Mouse (Mus musculus) forebrain, embryonic 14.5 days (tissue): ENCODE measurements around the gene Chrng. TPM values are rescaled to one million over a fixed set of nuclear protein-coding genes. Genes with fewer than 3 reads are reported as not detected.

Experiments used
- ATAC-seq: fragments of 200-750 bp; cut with Nextera tagmentation; 2 replicates; pipeline ENCODE4 v1.8.0; 2017; ENCODE audit warnings: mild to moderate bottlenecking, moderate library complexity
- DNase-seq: peaks from one replicate; pipeline ENCODE4 v3.0.0-alpha.2; 2015; ENCODE audit warnings: low spot score
- H3K27ac ChIP-seq: fragments of 300-500 bp; sonication (generic); 2 replicates; pipeline ENCODE4 v1.5.1; 2014; ENCODE audit warnings: low read depth, mild to moderate bottlenecking, control low read depth, low read length, moderate library complexity
- H3K27me3 ChIP-seq: fragments of 300-500 bp; sonication (generic); replicated peaks from 2 replicates; pipeline ENCODE4 v1.6.1; 2014; ENCODE audit warnings: low read length, control low read depth, mixed read lengths; ENCODE audit not compliant: control insufficient read depth, insufficient read depth
- H3K36me3 ChIP-seq: fragments of 300-500 bp; sonication (generic); 2 replicates; pipeline ENCODE4 v1.6.1; 2014; ENCODE audit warnings: low read length, control low read depth; ENCODE audit not compliant: control insufficient read depth, insufficient read depth
- H3K4me1 ChIP-seq: fragments of 300-500 bp; sonication (generic); 2 replicates; pipeline ENCODE4 v1.6.1; 2014; ENCODE audit warnings: antibody characterized with exemption, low read length, control low read depth; ENCODE audit not compliant: control insufficient read depth, insufficient read depth
- H3K4me2 ChIP-seq: fragments of 300-500 bp; sonication (generic); 2 replicates; pipeline ENCODE4 v1.6.1; 2014; ENCODE audit warnings: mild to moderate bottlenecking, control low read depth, low read length
- H3K4me3 ChIP-seq: fragments of 300-500 bp; sonication (generic); 2 replicates; pipeline ENCODE4 v1.5.1; 2014; ENCODE audit warnings: low read depth, low read length, control low read depth
- H3K9ac ChIP-seq: fragments of 300-500 bp; sonication (generic); 2 replicates; pipeline ENCODE4 v1.6.1; 2014; ENCODE audit warnings: mild to moderate bottlenecking, low read length, control low read depth, moderate library complexity
- H3K9me3 ChIP-seq: fragments of 300-500 bp; sonication (generic); replicated peaks from 2 replicates; pipeline ENCODE4 v1.6.1; 2016; ENCODE audit warnings: low read length, control low read depth, mixed read lengths; ENCODE audit not compliant: control insufficient read depth
- WGBS: fragments of 180-500 bp; shearing (Covaris S2); extraction: QIAGEN DNeasy Blood & Tissue Kit; methylation state at CpG from one replicate; pipeline ENCODE4 v1.1.7; 2014; 5-methylcytosine and 5-hydroxymethylcytosine counted together
- polyA plus RNA-seq: library from polyadenylated mRNA; unstranded; fragments of >200 nt; fragmentation: Nextera tagmentation; extraction: Ambion mirVana; gene quantifications from 2 replicates; pipeline ENCODE4 v1.2.1, GENCODE M21; 2014

Chrng gene
- polyA plus RNA-seq, 1 experiment from 2014 or later: not detected

GRCm38 (mm10) chr1:87230606-87231005 lies 26.1 kb downstream of the Chrng start:
- Histone ChIP-seq H3K4me3 (no peak overlapping the region), H3K9me3 (no peaks in the 10 kb centered on the region), H3K36me3 (peaks cover 96% of the 10 kb centered on the region), H3K9ac (no peak overlapping the region), H3K27me3 (no peaks in the 10 kb centered on the region), H3K27ac (no peak overlapping the region), H3K4me1 (no peaks in the 10 kb centered on the region), H3K4me2 (no peak overlapping the region)
- 71% methylated on average over 5 of the region's 5 CpGs for whole genome bisulfite sequencing
- ATAC-seq (no peak), DNase-seq (no peak)

GRCm38 (mm10) chr1:87232197-87232596 lies 27.7 kb downstream of the Chrng start:
- Histone ChIP-seq H3K27ac (no peak overlapping the region), H3K9ac (no peak overlapping the region), H3K36me3 (peaks cover 95% of the 10 kb centered on the region), H3K4me1 (no peaks in the 10 kb centered on the region), H3K27me3 (no peaks in the 10 kb centered on the region), H3K4me2 (no peak overlapping the region), H3K9me3 (no peaks in the 10 kb centered on the region), H3K4me3 (no peak overlapping the region)
- ATAC-seq (no peak), DNase-seq (no peak)
- 77% methylated on average over 7 of the region's 7 CpGs for WGBS

- H3K36me3 ChIP-seq: peaks cover 55% of the 10 kb centered on the region
- no peak overlapping the region for H3K9ac ChIP-seq
- no peaks in the 10 kb centered on the region for H3K4me1 ChIP-seq
- WGBS: 85% methylated on average over 8 of the region's 8 CpGs
- no peak for ATAC-seq
- H3K4me2 ChIP-seq: no peak overlapping the region
- no peaks in the 10 kb centered on the region for H3K27me3 ChIP-seq
- no peak overlapping the region for H3K27ac ChIP-seq
- no peak for DNase-seq
- no peaks in the 10 kb centered on the region for H3K9me3 ChIP-seq
- no peak overlapping the region for H3K4me3 ChIP-seq
These were observed 34.6 kb downstream of the Chrng start for GRCm38 (mm10) chr1:87239056-87239455.

DNA sequence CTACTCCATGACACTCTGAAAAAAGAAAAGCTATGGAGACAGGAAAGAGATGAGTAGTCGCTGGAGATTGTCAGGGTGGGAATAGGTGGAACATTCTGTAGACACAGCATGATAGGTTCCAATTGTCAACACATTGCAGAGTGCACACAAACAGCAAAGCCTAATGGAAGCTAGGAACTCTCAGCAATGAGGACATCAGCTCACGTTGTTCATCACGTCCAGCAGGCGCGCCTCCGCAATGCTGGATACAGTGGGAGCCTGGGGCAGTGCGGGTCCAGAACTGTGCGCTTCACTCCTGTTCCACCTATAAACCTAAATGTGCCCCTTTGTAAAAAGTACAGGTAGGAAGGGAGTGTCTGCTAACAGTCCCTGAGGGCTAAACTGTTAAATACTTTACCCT lies 38.6 kb downstream of the Chrng start:
- H3K4me3 ChIP-seq: no peak overlapping the region

DNA sequence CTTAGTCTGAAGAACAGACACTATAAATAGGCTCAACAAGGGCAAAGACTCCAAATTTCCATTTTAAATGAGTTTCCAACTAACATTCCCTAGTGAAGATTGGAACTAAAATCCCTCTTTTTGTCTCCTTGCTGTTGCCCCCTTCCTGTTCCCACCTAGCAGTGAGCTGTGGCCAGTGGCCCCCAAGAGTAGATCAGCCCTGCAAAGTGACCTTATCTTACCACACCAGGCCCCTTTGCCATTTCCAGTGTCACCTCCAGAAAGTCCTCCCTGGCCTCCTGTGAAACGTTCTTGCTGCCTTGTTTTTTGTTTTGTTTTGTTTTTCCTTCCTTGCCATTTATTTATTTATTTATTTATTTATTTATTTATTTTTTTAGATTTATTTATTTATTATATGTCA lies 41.0 kb downstream of the Chrng start:
- H3K4me3 ChIP-seq: no peak overlapping the region
- H3K9ac ChIP-seq: no peak overlapping the region
- WGBS: 47% methylated on average over 1 of the region's 1 CpGs
- H3K27ac ChIP-seq: no peak overlapping the region
- H3K4me1 ChIP-seq: no peaks in the 10 kb centered on the region
- H3K4me2 ChIP-seq: no peak overlapping the region
- no peaks in the 10 kb centered on the region for H3K27me3 ChIP-seq
- H3K9me3 ChIP-seq: no peaks in the 10 kb centered on the region
- DNase-seq (no peak), ATAC-seq (no peak)
- no peaks in the 10 kb centered on the region for H3K36me3 ChIP-seq

More for the DNA sequence above, 38.6 kb downstream of the Chrng start:
- H3K36me3 ChIP-seq: peaks cover 19% of the 10 kb centered on the region
- no peaks in the 10 kb centered on the region for H3K9me3 ChIP-seq
- ATAC-seq (no peak), DNase-seq (no peak)
- no peaks in the 10 kb centered on the region for H3K4me1 ChIP-seq
- H3K4me2 ChIP-seq: no peak overlapping the region
- H3K27ac ChIP-seq: no peak overlapping the region
- no peak overlapping the region for H3K9ac ChIP-seq
- H3K27me3 ChIP-seq: no peaks in the 10 kb centered on the region
- WGBS: 91% methylated on average over 8 of the region's 8 CpGs

DNA sequence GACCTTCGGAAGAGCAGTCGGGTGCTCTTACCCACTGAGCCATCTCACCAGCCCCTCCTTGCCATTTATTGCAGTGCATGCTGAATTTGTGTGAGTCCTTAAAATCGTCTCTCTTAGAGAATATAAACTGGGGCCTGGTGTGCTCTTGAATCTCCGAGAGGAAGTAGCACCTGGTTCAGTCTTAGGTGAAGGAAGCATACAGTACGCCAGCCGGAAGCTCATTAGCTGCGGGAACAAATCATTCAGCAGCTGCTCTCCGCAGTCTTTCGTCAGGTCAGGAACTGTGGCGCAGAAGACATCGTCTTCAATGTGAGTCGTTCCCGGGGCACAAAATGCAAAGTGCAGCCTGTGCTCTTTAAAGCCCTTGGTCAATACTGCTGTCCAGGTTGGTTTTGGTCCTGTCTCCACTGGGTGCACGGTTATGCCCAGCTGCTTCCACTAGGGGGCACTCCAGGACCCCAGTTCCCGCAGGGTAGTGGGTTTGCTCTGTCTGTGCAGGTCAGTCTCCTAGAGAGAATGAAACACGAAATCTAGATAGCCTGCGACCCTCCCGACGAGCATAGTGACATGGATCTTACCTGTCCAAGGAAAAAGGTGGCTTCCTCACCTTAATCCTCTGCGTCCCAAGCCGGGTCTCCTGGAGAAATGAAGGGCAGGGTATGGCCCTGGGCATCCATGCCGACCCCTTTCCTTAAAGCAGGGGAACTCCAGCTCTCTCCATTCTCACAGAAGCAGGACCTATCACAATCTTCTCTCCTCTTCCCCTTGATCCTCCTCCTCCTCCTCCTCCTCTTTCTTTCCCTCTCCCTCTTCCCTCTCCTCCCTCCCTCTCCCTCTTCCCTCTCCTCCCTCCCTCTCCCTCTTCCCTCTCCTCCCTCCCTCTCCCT lies 41.7 kb downstream of the Chrng start:
- H3K4me1 ChIP-seq: no peaks in the 10 kb centered on the region
- no peak overlapping the region for H3K27ac ChIP-seq
- no peaks in the 10 kb centered on the region for H3K9me3 ChIP-seq
- peak; percentile 90 for ATAC-seq
- H3K36me3 ChIP-seq: no peaks in the 10 kb centered on the region
- no peak overlapping the region for H3K4me3 ChIP-seq
- no peaks in the 10 kb centered on the region for H3K27me3 ChIP-seq
- DNase-seq: peak; percentile 79
- peak overlapping the region; percentile 24; the same call in 1 of the 2 replicates for H3K4me2 ChIP-seq
- 31% methylated on average over 22 of the region's 22 CpGs for WGBS
- no peak overlapping the region for H3K9ac ChIP-seq

GRCm38 (mm10) chr1:87252040-87252609 lies 47.7 kb downstream of the Chrng start:
- Histone ChIP-seq H3K36me3 (no peaks in the 10 kb centered on the region), H3K9me3 (no peaks in the 10 kb centered on the region), H3K27ac (no peak overlapping the region), H3K4me1 (no peaks in the 10 kb centered on the region), H3K9ac (no peak overlapping the region), H3K4me3 (no peak overlapping the region), H3K27me3 (no peaks in the 10 kb centered on the region), H3K4me2 (no peak overlapping the region)
- ATAC-seq (no peak), DNase-seq (no peak)
- WGBS: 53% methylated on average over 5 of the region's 5 CpGs

DNA sequence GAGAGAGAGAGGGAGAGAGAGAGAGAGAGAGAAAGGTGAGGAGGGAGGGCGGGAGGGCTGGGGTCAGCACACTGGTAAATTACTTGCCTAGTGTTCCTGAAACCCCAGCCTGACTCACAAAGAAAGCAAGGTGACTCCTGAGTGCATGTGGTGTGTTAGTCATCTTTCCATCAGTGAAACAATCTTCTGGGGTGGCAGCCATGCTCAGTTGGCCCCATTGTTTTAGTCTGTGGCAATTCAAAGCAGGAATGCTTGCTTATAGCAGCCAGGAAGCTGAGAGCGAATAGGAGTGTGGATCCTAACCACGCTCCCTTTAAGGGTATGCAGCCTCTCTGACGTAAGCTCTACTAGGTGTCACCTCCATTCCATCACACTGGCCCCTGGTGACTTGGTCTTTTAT lies 50.7 kb downstream of the Chrng start:
- Histone ChIP-seq H3K4me2 (no peak overlapping the region), H3K9ac (no peak overlapping the region), H3K9me3 (no peaks in the 10 kb centered on the region), H3K27ac (no peak overlapping the region), H3K27me3 (no peaks in the 10 kb centered on the region), H3K4me1 (no peaks in the 10 kb centered on the region), H3K36me3 (no peaks in the 10 kb centered on the region), H3K4me3 (no peak overlapping the region)
- WGBS: 57% methylated on average over 4 of the region's 4 CpGs
- no peak for DNase-seq
- ATAC-seq: no peak

- Histone ChIP-seq H3K36me3 (no peaks in the 10 kb centered on the region), H3K4me1 (no peaks in the 10 kb centered on the region; the same call in 1 of the 2 replicates), H3K27ac (no peak overlapping the region), H3K9ac (no peak overlapping the region), H3K4me2 (no peak overlapping the region), H3K27me3 (no peaks in the 10 kb centered on the region), H3K9me3 (no peaks in the 10 kb centered on the region), H3K4me3 (no peak overlapping the region)
- DNase-seq: peak; percentile 34
- no peak for ATAC-seq
- 4% methylated on average over 11 of the region's 11 CpGs for WGBS
These were observed 53.2 kb downstream of the Chrng start for GRCm38 (mm10) chr1:87257691-87258090.
